In the genomic region with DNA sequence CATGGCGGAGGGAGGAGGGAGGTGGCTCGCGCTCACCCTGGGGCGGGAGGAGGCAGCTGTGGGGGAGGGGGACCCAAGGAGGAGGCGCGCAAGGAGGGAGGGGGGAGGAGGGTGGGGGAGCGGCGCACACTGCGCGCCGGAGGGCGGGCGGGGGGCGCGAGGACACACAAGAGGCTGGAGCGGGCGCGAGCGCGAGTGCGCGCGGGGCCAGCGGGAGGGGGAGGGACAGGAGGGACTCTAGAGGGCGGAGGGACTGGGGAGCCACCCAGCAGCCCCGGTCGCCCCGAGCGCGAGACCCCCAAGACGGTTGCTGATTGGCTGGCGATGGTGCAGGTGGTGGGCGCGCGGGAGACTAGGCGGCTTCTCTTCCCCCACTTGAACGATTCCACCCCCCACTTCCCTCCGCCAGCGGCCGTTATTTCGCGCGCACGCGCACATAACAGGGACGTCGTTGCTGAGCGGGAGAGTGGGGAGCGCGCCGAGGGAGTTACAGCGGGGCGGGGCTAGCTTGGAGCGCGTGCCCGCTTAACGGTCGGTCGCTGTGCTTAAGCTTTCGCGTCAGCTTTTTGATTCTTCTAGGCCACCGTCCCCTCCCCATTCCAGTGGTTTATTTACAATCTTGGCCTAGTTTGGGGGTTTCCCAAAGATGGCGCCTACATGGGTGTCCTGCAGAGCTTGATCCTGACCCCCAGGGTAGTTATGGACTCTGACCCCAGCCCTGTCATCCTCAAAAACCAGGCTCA, we compare ENCODE assay signal across 8 mouse cellular contexts. TPM values are rescaled to one million over a fixed set of nuclear protein-coding genes. Genes with fewer than 3 reads are reported as not detected.
DNase-seq lines count a peak whose midpoint lies in the region; ATAC-seq lines count a peak whose summit lies in the region.

A gene (minus strand): TSS at position 54 of the 743 bp plus-strand sequence.

- H3K27ac ChIP-seq in forebrain, embryonic 14.5 days (ENCODE audit: low read depth, low read length), result peak within 1 kb of the TSS; percentile 99
- peak within 1 kb of the TSS; percentile 100 for H3K27ac ChIP-seq in neural tube, embryonic 15.5 days (replicated peaks)

- peak within 1 kb of the TSS; percentile 98 for H3K4me2 ChIP-seq in forebrain, embryonic 14.5 days (ENCODE audit: low read length)
- peak within 1 kb of the TSS; percentile 90 for H3K4me2 ChIP-seq in neural tube, embryonic 15.5 days

- peak; percentile 99 for DNase-seq in ES-CJ7 (ENCODE audit: low read depth, low spot score)
- DNase-seq in cerebellum, adult 11 months, result peak; percentile 100
- DNase-seq in forebrain, embryonic 14.5 days (ENCODE audit: low spot score), result peak; percentile 100
- peak; percentile 99 for DNase-seq in heart, postnatal 14 days
- DNase-seq in layer of hippocampus, adult 11-12 months (ENCODE audit: low spot score), result peak; percentile 99
- peak; percentile 99 for DNase-seq in lung, adult 18-20 months
- DNase-seq in testis, postnatal 14 days (ENCODE audit: low spot score), result peak; percentile 98

- H3K4me1 ChIP-seq in forebrain, embryonic 14.5 days (ENCODE audit: control insufficient read depth, insufficient read depth, low read length), result peaks cover 28% of the 10 kb centered on the region
- peaks cover 47% of the 10 kb centered on the region for H3K4me1 ChIP-seq in neural tube, embryonic 15.5 days

- H3K9ac ChIP-seq in forebrain, embryonic 14.5 days (ENCODE audit: low read length), result peak within 1 kb of the TSS; percentile 99
- peak within 1 kb of the TSS; percentile 99 for H3K9ac ChIP-seq in neural tube, embryonic 15.5 days (replicated peaks)

- under 1% methylated on average over 49 of the region's 63 CpGs for WGBS in forebrain, embryonic 14.5 days
- WGBS in neural tube, embryonic 15.5 days, result under 1% methylated on average over 42 of the region's 63 CpGs

- no peaks in the 10 kb centered on the region for H3K9me3 ChIP-seq in forebrain, embryonic 14.5 days (replicated peaks; ENCODE audit: control insufficient read depth, low read length)
- no peaks in the 10 kb centered on the region for H3K9me3 ChIP-seq in neural tube, embryonic 15.5 days (replicated peaks)

- intact Hi-C loops in heart, postnatal 14 days (cut with DNase I), result no loop called here

- H3K36me3 ChIP-seq in forebrain, embryonic 14.5 days (ENCODE audit: control insufficient read depth, insufficient read depth, low read length), result peaks cover 56% of the 10 kb centered on the region
- H3K36me3 ChIP-seq in neural tube, embryonic 15.5 days, result peaks cover 19% of the 10 kb centered on the region

- H3K27me3 ChIP-seq in forebrain, embryonic 14.5 days (replicated peaks; ENCODE audit: control insufficient read depth, insufficient read depth, low read length), result no peaks in the 10 kb centered on the region
- no peaks in the 10 kb centered on the region for H3K27me3 ChIP-seq in neural tube, embryonic 15.5 days (replicated peaks)

- H3K4me3 ChIP-seq in forebrain, embryonic 14.5 days (ENCODE audit: low read depth, low read length), result peak within 1 kb of the TSS; percentile 97
- H3K4me3 ChIP-seq in neural tube, embryonic 15.5 days (replicated peaks), result peak within 1 kb of the TSS; percentile 65

- peak; percentile 94 for ATAC-seq in forebrain, embryonic 14.5 days
- peak; percentile 93 for ATAC-seq in neural tube, embryonic 15.5 days (ENCODE audit: low FRiP score)

RNA-seq across cellular contexts. Expression of the gene that starts here (rescaled TPM):
- 53.1 and 54.1 TPM in 2 replicates for polyA plus RNA-seq in forebrain, embryonic 14.5 days (2014; fragmentation: Nextera tagmentation; extraction: Ambion mirVana)
- total RNA-seq in heart, postnatal 14 days (2021), result 10 to 100 TPM; 81.8 to 91.3 TPM
- 78.1 and 82.6 TPM in 2 replicates for polyA plus RNA-seq in neural tube, embryonic 15.5 days (2015; fragmentation: Nextera tagmentation; extraction: Ambion mirVana)

Comparison
In these comparisons a context has a peak if more than half of its experiments do, and no peak if none do; other contexts are left out.
1. Peak in every context shown above with its lines: DNase-seq, ATAC-seq, H3K4me3 ChIP-seq and H3K27ac ChIP-seq.